Mouse (Mus musculus) cerebellum, adult 8-10 months (tissue): ENCODE measurements around the gene Lime1.
A peak's percentile ranks its signal among the peaks of the same experiment; 100 is the strongest.

ENCODE experiments used
- DNase-seq: peaks from one replicate; pipeline ENCODE4 v3.0.0; 2022

The Lime1 gene

DNA sequence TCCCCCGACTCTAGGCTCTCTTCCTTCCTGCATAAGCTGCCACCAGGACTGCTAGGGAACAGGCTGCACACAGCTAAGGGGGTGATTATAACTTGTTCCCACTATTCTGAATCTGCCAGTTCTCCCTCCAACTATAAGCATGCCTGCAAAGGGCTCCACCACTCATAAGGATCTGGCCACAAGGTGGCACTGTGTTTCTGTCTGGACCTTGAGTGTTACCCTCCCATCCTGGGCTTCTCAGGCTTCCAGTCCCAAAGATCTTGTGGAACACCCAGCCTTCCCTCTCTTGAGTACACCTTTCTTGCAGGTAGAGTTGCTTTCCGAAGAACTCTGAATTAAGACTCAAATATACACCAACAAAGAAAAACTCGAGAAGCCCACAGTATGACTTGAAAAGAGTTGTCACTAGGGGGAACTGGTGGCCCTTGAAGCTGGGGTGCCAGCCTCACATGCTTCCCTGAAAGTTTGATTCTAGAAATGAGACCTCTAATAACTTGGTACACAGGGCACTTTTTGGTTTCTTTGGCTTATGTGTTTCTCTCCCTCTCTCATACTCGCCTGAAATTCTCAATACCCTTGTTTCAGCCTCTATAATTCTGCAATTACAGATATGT, 12.8 kb downstream of the Lime1 start:
- peak; percentile 89 for DNase-seq

DNA sequence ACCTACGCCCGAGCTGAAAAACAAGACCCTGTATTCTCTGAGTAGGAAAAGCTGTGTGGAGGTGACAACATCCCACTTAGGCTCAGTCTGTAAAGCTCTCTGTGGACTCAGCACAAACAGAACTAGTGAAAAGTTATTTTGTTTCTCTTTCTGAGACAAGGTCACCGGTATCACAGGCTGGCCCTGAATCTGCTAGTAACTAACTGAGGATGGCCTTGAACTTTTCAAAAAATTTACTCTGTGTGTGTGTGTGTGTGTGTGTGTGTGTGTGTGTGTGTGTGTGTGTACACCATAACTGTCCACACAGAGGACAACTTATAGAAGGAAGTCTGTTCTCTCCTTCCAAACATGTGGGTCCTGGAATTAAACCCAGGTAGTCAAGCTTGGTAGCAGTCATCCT, 14.2 kb downstream of the Lime1 start:
- no peak for DNase-seq

DNA sequence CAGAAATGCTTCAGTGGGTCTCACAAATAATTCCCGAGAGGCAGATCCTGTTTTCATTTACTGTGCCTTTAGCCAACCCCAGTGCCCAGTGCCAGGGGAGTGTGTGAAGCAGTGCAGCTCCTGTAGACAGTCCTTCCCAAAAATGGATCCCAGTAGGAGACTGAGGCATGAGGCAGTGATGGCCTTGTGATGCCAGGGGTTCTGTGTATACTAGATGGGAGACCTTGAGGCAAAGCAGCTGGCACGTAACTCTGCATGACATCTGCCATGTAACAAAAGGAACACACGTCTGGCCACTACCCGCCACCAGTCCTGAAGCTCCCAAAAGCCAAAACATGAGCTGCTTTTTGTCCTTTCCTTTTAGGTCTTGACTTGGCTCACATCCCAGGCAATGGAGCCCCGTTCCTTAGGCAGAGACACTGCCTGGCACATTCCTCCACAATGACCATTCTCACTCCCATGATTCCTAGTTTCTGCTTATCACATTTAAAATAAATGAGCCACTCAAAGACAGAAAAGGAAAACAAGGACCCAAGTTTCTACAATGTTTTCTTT, 17.4 kb downstream of the Lime1 start:
- DNase-seq = no peak

DNA sequence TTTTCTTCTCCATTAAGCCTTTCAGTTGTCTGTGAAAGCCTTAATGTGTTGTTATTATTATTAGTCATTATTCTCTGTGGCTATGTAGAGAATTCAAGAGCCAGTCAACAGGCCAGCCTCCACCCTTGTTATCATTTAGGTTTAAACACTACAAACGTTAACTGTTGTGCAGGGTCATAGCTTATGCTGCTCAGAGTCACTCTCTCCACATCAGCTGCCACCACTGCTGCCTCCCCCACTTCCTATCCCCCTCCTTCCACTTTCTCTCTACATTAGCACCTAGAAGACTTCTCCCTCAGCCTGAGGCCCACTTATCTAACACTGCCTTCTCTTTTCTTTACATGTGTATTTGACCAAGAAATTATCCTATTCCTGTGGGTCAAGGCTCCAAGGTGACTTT, 21.6 kb downstream of the Lime1 start:
- no peak for DNase-seq

DNA sequence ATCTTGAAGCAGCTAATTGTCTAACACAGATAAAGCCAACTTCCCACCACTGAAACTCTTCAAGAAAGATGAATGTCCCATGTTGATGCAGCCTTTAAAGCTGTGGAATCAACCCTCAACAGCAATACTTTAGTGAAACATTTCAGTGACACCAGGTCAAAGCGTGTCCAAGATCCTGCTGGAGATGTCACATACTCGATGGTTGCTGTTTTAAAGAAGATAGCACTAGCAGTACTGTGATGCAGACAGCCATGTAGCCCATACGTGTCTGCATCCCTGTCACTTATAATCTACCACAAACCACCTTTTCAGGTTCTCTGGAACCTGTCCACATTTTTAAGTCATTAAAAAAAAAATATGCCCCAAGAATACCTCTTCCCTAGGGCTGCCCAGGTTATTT, 23.8 kb downstream of the Lime1 start:
- DNase-seq = no peak

DNA sequence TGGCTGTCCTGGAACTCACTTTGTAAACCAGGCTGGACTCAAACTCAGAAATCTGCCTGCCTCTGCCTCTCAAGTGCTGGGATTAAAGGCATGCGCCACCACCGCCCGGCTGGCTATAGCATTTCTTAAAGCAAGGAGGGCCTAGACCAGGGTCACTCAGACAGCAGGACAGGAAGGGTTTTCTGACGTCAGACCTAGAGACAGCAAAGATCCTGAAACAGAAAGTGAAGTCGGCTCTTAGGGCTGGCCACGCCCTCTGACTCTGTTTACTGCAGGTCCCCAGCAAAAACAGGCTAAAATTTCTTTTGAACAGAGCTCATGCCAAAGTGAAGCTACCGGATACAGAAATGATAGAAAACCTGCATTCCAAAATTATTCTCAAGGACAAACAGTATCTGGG, 29.8 kb downstream of the Lime1 start:
- no peak for DNase-seq

DNA sequence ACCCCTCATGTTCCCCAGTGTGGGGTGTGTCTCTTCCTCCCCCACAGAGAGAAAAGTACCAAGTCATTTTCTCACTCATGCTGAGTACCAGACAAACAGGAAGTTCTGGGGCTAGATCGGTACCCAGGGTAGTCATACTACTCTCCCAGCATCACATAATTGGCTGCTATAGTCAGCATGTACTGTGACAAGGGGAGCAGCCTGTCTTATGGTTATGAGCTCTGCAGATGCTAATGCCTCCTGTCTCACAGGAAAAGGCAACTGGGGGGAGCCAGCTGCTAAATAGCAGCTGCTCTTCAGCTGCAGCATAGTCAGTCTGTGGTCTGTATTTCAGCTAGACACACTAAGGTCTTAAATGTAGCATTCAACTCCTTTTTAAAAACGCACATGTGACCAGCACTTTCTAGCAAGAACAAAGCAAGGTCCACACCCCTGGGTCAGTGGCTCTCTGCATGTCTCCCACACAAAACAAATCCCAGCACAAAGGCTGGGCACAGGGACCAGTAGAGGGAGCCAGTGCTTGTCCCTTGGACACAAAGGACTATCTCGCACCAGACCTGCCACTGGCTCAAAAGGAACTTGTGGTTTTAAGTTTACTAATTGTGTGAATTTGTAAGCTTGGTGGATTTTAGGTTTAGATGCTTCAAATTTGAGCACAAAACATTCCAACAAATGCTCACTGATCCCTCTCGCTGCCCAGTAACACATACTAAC, 31.0 kb downstream of the Lime1 start:
- DNase-seq = peak; percentile 62

DNA sequence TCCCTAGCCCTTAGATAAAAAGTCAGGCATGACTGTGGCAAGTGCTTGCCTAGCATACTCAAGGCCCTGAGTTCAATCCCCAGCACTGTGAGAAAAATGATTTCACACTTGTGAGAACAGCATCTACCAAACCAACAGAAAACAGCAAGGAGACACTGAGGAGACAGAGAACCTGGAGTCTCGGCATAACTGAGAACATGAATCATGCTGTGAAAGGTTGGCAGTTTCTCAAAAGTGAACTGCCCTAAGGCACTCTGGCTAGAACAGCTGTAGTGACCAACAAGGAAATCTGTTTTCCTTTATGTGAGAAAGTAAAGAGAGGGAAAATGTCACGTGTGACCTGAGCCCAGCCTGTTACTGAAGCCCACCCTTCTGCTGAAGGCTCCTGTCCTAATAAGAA, 33.3 kb downstream of the Lime1 start:
- DNase-seq = no peak

DNA sequence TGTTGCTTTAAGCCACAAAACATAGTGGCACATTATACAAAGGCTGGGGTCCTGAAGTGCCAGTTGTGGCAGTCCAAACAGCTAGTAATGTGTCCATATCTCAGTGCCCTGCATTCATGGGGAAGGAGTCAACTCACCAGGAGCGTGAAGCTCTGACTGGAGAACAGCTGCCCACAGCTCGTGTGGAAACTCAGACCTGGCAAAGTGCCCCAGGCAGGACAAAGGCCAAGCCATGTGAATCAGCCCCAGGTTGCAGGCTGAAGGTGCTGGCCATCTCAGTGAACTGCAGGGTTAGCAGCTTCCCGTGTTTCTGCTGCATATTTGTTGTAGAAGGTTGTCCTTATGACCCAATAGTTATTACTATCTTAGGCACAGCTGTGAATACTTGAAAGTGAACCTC, 36.1 kb downstream of the Lime1 start:
- peak; percentile 71 for DNase-seq

DNA sequence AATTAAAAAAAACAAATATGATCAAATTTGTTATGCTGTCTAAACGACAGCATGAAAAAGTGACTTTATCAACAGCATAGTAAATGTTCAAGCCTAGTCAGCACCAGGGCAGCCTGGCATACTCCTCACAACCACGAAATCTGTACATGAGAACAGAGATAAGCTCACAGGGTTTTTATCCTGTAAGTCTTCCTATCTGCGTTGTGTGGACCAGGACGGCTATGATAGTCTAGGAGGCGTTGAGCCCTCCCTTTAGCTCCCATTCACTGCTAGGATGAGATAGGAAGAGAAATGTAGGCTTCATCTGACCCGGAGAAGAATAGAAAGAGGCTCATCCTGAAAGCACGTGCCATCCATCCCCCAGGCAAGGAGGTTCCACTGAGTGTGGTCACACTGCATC, 39.5 kb downstream of the Lime1 start:
- DNase-seq = no peak

DNA sequence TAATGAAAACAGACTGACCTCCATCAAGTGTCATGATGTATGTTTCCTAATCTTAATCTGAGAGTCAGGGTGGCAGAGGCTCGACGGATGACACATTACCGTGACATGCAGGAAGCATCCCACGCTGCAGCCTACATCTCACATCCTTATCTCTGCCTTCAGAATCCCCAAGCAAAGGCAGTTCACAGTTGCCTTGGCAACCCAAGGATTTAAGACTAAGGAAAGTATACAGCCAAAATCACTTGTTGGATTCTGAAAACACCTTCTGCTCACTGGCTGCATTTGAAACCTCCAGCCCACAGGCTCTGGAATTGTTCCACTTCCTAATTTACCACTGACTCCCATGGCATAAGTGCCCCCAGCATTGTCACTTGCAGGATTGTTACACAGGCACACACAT, 40.5 kb downstream of the Lime1 start:
- DNase-seq = no peak

DNA sequence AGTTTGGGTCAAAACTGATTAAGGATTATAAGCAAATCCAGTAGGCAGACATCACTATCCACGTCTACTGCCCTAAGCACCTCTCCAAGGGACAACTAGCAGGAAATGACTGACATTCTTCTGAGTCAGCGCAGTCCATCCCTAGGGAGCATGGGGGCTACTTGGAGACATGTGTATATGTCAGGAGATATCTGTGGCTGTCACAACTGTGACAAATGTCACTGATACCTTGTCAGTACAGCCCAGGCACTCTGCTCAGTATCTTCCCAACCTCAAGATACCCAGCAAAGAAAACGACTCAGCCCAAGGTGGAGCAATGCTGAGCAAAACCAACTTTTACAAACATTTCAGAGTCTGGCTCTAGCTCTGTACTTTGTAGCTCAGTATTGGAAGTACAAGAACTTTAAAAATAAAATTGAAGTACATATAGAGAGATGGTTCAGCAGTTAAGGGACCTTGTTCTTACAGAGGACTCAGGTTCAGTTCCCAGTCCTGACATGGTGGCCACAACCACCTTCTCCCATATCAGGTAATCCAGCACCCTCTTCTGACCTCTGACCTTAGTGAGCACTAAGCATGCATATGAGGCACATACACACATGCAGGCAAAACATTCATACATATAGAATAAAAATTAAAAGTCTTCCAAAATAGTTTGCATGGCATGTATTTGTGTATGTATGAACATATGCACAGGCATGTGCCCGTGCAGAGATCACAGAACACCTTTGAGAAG, 41.2 kb downstream of the Lime1 start:
- no peak for DNase-seq

DNA sequence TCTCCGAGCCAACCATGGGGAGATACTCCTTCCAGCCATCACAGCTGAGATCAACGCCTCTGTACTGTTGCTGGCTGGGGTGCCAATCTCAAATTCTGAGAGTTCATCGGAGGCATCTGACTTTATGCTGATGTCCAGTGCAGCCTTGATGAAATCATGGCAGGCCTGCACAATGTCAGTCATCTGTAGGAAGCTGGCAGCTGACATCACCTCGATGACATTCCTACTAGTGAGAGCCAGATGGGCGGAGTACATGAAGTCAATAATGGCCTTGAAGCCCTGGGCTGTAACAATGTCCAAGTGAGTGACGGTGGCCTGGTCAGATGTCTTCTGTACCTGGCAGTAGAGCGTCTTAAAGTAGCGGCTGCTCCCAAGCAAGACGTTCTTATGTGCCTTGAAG, 44.0 kb downstream of the Lime1 start:
- DNase-seq = no peak
